Mouse (Mus musculus) leukemia stem cell, adult 10-12 weeks (primary cell): ENCODE data around the gene Pamr1. TPM values are rescaled to one million over a fixed set of nuclear protein-coding genes. Genes with fewer than 3 reads are reported as not detected.

ENCODE experiments used
- polyA plus RNA-seq: library from polyadenylated mRNA; stranded (reverse); fragments of >175 nt; gene quantifications from 2 replicates; pipeline ENCODE4 v1.2.3, GENCODE M21; 2012; ENCODE audit warnings: low replicate concordance

Gene Pamr1
- not detected in 2 replicates for polyA plus RNA-seq

GRCm38 (mm10) chr2:102549611-102550266 is at the start of gene Pamr1:
Gene Pamr1 (plus strand): TSS chr2:102550012.

GRCm38 (mm10) chr2:102658163-102658660 is 108.4 kb downstream of the Pamr1 start, which contains the start of gene Slc1a2:
Gene Slc1a2 (plus strand): TSS chr2:102658659.

Other genes with a start within 250 kb of the Pamr1 start
- gene Trim44, start 142.2 kb upstream of the Pamr1 start, polyA plus RNA-seq: 9.4 and 9.9 TPM in 2 replicates
- gene Fjx1, start 97.5 kb upstream of the Pamr1 start, polyA plus RNA-seq: 0.51 and 0.56 TPM in 2 replicates
- 0.37 TPM in 1 of 2 replicates, not detected in the other for gene Slc1a2, start 108.6 kb downstream of the Pamr1 start, polyA plus RNA-seq